In the genomic region with DNA sequence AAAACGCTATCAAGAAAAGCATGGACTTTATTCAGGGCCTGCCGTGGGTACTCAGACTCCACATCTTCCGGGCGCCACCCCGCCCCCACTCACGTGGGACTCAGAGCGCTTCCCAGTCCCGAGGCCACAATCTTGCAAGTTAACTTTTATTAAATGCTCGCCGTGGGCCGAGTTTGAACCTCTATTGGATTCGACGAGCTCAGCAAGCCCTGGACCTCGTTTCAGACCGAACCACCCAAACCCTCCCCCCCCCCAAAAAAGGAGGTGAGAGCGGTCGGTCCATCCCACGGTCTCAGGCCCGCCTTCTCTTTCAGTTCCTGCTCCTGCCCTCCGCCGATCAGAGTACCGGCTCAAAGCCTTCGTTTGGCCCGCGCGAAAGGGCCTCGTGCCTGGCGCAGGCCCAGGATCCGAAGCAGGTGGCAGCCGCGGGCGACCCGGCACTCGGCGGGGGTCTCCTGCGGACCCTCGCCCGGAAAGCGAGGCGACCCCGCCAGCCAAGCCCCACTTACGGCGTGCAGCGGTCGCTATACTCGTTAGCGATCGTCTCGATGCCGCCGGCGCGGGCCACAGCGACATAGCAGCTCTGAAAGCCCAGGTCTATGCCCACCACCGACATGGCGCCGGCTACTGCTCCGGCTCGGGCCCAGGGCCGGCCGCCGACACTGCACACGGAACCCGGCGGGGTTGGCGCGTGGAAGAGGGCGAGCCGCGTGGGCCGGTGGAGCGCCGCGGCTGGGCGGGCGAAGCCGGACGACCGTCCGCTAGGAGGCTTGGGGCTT, we compare ENCODE assay signal across 8 mouse cellular contexts. TPM values are rescaled to one million over a fixed set of nuclear protein-coding genes. Genes with fewer than 3 reads are reported as not detected.
DNase-seq lines count a peak whose midpoint lies in the region; ATAC-seq and TF ChIP-seq lines count a peak whose summit lies in the region.

No protein-coding gene starts in this region.

- peaks cover 53% of the 10 kb centered on the region for H3K79me2 ChIP-seq in myocyte (ENCODE audit: control insufficient read depth, insufficient read depth)

- TF ChIP-seq POLR2A in myocyte (IDR thresholded peaks at IDR 0.05; ENCODE audit: insufficient read length, low read depth), result no peak

- no peaks in the 10 kb centered on the region for H3K27me3 ChIP-seq in embryonic facial prominence, embryonic 12.5 days
- H3K27me3 ChIP-seq in heart, embryonic 10.5 days (ENCODE audit: insufficient read depth, poor library complexity, severe bottlenecking), result no peaks in the 10 kb centered on the region
- no peaks in the 10 kb centered on the region for H3K27me3 ChIP-seq in kidney, embryonic 15.5 days
- H3K27me3 ChIP-seq in liver, embryonic 12.5 days (replicated peaks), result no peaks in the 10 kb centered on the region
- no peaks in the 10 kb centered on the region for H3K27me3 ChIP-seq in myocyte (ENCODE audit: control insufficient read depth, insufficient read depth, insufficient read length)
- no peaks in the 10 kb centered on the region for H3K27me3 ChIP-seq in stomach, embryonic 16.5 days (ENCODE audit: control insufficient read depth, insufficient read depth, low read length)

- peak; percentile 64 for ATAC-seq in embryonic facial prominence, embryonic 12.5 days (ENCODE audit: insufficient number of reproducible peaks, insufficient read depth, low FRiP score, low TSS enrichment)
- peak; percentile 74 for ATAC-seq in kidney, embryonic 15.5 days (replicated peaks; ENCODE audit: low FRiP score)
- peak; percentile 58 for ATAC-seq in liver, embryonic 12.5 days
- ATAC-seq in stomach, embryonic 16.5 days (ENCODE audit: insufficient read depth, low FRiP score), result peak; percentile 58; the same call in 1 of the 2 replicates

- 0 out of 2 replicates have a peak, but pooled peaks cover 8% of the 10 kb centered on the region for H3K36me3 ChIP-seq in embryonic facial prominence, embryonic 12.5 days
- peaks cover 18% of the 10 kb centered on the region; the same call in 1 of the 2 replicates for H3K36me3 ChIP-seq in heart, embryonic 10.5 days
- H3K36me3 ChIP-seq in kidney, embryonic 15.5 days, result peaks cover 16% of the 10 kb centered on the region
- H3K36me3 ChIP-seq in liver, embryonic 12.5 days, result peaks cover 32% of the 10 kb centered on the region
- H3K36me3 ChIP-seq in myocyte (ENCODE audit: control insufficient read depth, insufficient read depth), result no peaks in the 10 kb centered on the region
- no peaks in the 10 kb centered on the region for H3K36me3 ChIP-seq in stomach, embryonic 16.5 days (ENCODE audit: control insufficient read depth, insufficient read depth, low read length)

- WGBS in embryonic facial prominence, embryonic 12.5 days, result under 1% methylated on average over 80 of the region's 80 CpGs
- under 1% methylated on average over 80 of the region's 80 CpGs for WGBS in heart, embryonic 10.5 days
- under 1% methylated on average over 80 of the region's 80 CpGs for WGBS in kidney, embryonic 15.5 days
- WGBS in liver, embryonic 12.5 days (ENCODE audit: insufficient replicate concordance), result under 1% methylated on average over 80 of the region's 80 CpGs
- WGBS in stomach, embryonic 16.5 days, result under 1% methylated on average over 79 of the region's 80 CpGs

- H3K9me3 ChIP-seq in embryonic facial prominence, embryonic 12.5 days, result no peaks in the 10 kb centered on the region
- H3K9me3 ChIP-seq in heart, embryonic 10.5 days, result no peaks in the 10 kb centered on the region
- H3K9me3 ChIP-seq in kidney, embryonic 15.5 days (replicated peaks), result no peaks in the 10 kb centered on the region
- H3K9me3 ChIP-seq in liver, embryonic 12.5 days (replicated peaks), result no peaks in the 10 kb centered on the region
- no peaks in the 10 kb centered on the region for H3K9me3 ChIP-seq in stomach, embryonic 16.5 days (replicated peaks; ENCODE audit: control insufficient read depth, low read length)

- H3K27ac ChIP-seq in embryonic facial prominence, embryonic 12.5 days, result peak overlapping the region; percentile 98
- peak overlapping the region; percentile 98 for H3K27ac ChIP-seq in heart, embryonic 10.5 days
- H3K27ac ChIP-seq in kidney, embryonic 15.5 days, result peak overlapping the region; percentile 99
- peak overlapping the region; percentile 98 for H3K27ac ChIP-seq in liver, embryonic 12.5 days
- H3K27ac ChIP-seq in stomach, embryonic 16.5 days (ENCODE audit: low read length), result peak overlapping the region; percentile 99

- H3ac ChIP-seq in myocyte (ENCODE audit: control insufficient read depth, insufficient read length), result peak overlapping the region; percentile 91

- H3K9ac ChIP-seq in embryonic facial prominence, embryonic 12.5 days, result peak overlapping the region; percentile 99
- H3K9ac ChIP-seq in kidney, embryonic 15.5 days, result peak overlapping the region; percentile 92
- H3K9ac ChIP-seq in liver, embryonic 12.5 days, result peak overlapping the region; percentile 100
- peak overlapping the region; percentile 91 for H3K9ac ChIP-seq in stomach, embryonic 16.5 days (ENCODE audit: low read length)

- H3K4me1 ChIP-seq in embryonic facial prominence, embryonic 12.5 days, result peaks cover 22% of the 10 kb centered on the region
- H3K4me1 ChIP-seq in heart, embryonic 10.5 days, result peaks cover 23% of the 10 kb centered on the region
- H3K4me1 ChIP-seq in kidney, embryonic 15.5 days, result peaks cover 38% of the 10 kb centered on the region
- H3K4me1 ChIP-seq in liver, embryonic 12.5 days, result peaks cover 54% of the 10 kb centered on the region
- peaks cover 35% of the 10 kb centered on the region for H3K4me1 ChIP-seq in stomach, embryonic 16.5 days (ENCODE audit: control insufficient read depth, insufficient read depth, low read length)

- DNase-seq in 416B (ENCODE audit: low read depth), result peak; percentile 70
- DNase-seq in adrenal gland, postnatal 14 days, result peak; percentile 81
- DNase-seq in heart, embryonic 10.5 days (ENCODE audit: low spot score), result peak; percentile 80

- H3K4me3 ChIP-seq in embryonic facial prominence, embryonic 12.5 days, result peak overlapping the region; percentile 99
- peak overlapping the region; percentile 98 for H3K4me3 ChIP-seq in heart, embryonic 10.5 days
- peak overlapping the region; percentile 86 for H3K4me3 ChIP-seq in kidney, embryonic 15.5 days (replicated peaks)
- peak overlapping the region; percentile 100 for H3K4me3 ChIP-seq in liver, embryonic 12.5 days
- H3K4me3 ChIP-seq in myocyte, result peak overlapping the region; percentile 84
- H3K4me3 ChIP-seq in stomach, embryonic 16.5 days (replicated peaks; ENCODE audit: low read length), result peak overlapping the region; percentile 81

- peak overlapping the region; percentile 73 for H3K4me2 ChIP-seq in embryonic facial prominence, embryonic 12.5 days (replicated peaks)
- H3K4me2 ChIP-seq in kidney, embryonic 15.5 days, result peak overlapping the region; percentile 62
- H3K4me2 ChIP-seq in liver, embryonic 12.5 days, result peak overlapping the region; percentile 89
- peak overlapping the region; percentile 98 for H3K4me2 ChIP-seq in myocyte (ENCODE audit: low read depth)
- H3K4me2 ChIP-seq in stomach, embryonic 16.5 days (ENCODE audit: low read depth, low read length), result peak overlapping the region; percentile 74

TF ChIP-seq in myocyte, 11 proteins besides CTCF, POLR2A, EP300 and RAD21:
- TF ChIP-seq REST (IDR thresholded peaks at IDR 0.05; ENCODE audit: insufficient read depth, insufficient read length) (no peak), USF1 (IDR thresholded peaks at IDR 0.05; ENCODE audit: low read depth) (peak; percentile 54), MAX (IDR thresholded peaks at IDR 0.05; ENCODE audit: low read depth) (no peak), CEBPB (IDR thresholded peaks at IDR 0.05; ENCODE audit: insufficient read depth, poor library complexity, severe bottlenecking) (no peak)

RNA-seq across cellular contexts. Expression of gene Hspa4, which starts 0.5 kb away (rescaled TPM):
- total RNA-seq in adrenal gland, postnatal 14 days (2021), result 174 and 183 TPM in 2 replicates
- polyA plus RNA-seq in embryonic facial prominence, embryonic 12.5 days (2016; fragmentation: Nextera tagmentation; extraction: Ambion mirVana), result 103 and 110 TPM in 2 replicates
- polyA plus RNA-seq in heart, embryonic 10.5 days (2016; fragmentation: Nextera tagmentation; extraction: Ambion mirVana), result 98.3 and 109 TPM in 2 replicates
- polyA plus RNA-seq in kidney, embryonic 15.5 days (2015; fragmentation: Nextera tagmentation; extraction: Ambion mirVana), result 91.0 and 94.6 TPM in 2 replicates
- polyA plus RNA-seq in liver, embryonic 12.5 days (2016; fragmentation: Nextera tagmentation; extraction: Ambion mirVana), result 101 and 103 TPM in 2 replicates
- polyA plus RNA-seq in myocyte (2012; fragmentation: generic; extraction: Trizol), result 99.3 TPM
- polyA plus RNA-seq in stomach, embryonic 16.5 days (2015; fragmentation: Nextera tagmentation; extraction: Ambion mirVana), result 67.9 and 69.2 TPM in 2 replicates

RNA-seq across cellular contexts. Expression of gene Zcchc10, which starts 24.7 kb away (rescaled TPM):
- total RNA-seq in adrenal gland, postnatal 14 days (2021), result 10.6 and 11.8 TPM in 2 replicates
- polyA plus RNA-seq in embryonic facial prominence, embryonic 12.5 days (2016; fragmentation: Nextera tagmentation; extraction: Ambion mirVana), result 19.2 and 21.8 TPM in 2 replicates
- 19.2 and 21.9 TPM in 2 replicates for polyA plus RNA-seq in heart, embryonic 10.5 days (2016; fragmentation: Nextera tagmentation; extraction: Ambion mirVana)
- polyA plus RNA-seq in kidney, embryonic 15.5 days (2015; fragmentation: Nextera tagmentation; extraction: Ambion mirVana), result 22.8 and 24.3 TPM in 2 replicates
- 18.3 and 19.8 TPM in 2 replicates for polyA plus RNA-seq in liver, embryonic 12.5 days (2016; fragmentation: Nextera tagmentation; extraction: Ambion mirVana)
- polyA plus RNA-seq in myocyte (2012; fragmentation: generic; extraction: Trizol), result 4.0 TPM
- 18.7 and 19.5 TPM in 2 replicates for polyA plus RNA-seq in stomach, embryonic 16.5 days (2015; fragmentation: Nextera tagmentation; extraction: Ambion mirVana)

RNA-seq across cellular contexts. Expression of gene Aff4, which starts 50.9 kb away (rescaled TPM):
- 168 and 172 TPM in 2 replicates for total RNA-seq in adrenal gland, postnatal 14 days (2021)
- 70.3 and 71.1 TPM in 2 replicates for polyA plus RNA-seq in embryonic facial prominence, embryonic 12.5 days (2016; fragmentation: Nextera tagmentation; extraction: Ambion mirVana)
- 30.5 and 36.7 TPM in 2 replicates for polyA plus RNA-seq in heart, embryonic 10.5 days (2016; fragmentation: Nextera tagmentation; extraction: Ambion mirVana)
- 32.1 and 38.0 TPM in 2 replicates for polyA plus RNA-seq in kidney, embryonic 15.5 days (2015; fragmentation: Nextera tagmentation; extraction: Ambion mirVana)
- 18.8 and 19.8 TPM in 2 replicates for polyA plus RNA-seq in liver, embryonic 12.5 days (2016; fragmentation: Nextera tagmentation; extraction: Ambion mirVana)
- polyA plus RNA-seq in myocyte (2012; fragmentation: generic; extraction: Trizol), result 15.6 TPM
- 20.5 and 21.1 TPM in 2 replicates for polyA plus RNA-seq in stomach, embryonic 16.5 days (2015; fragmentation: Nextera tagmentation; extraction: Ambion mirVana)

Comparison
In these comparisons a context has a peak if more than half of its experiments do, and no peak if none do; other contexts are left out.
1. Peak in every context shown above with its lines: DNase-seq, ATAC-seq, H3K4me3 ChIP-seq and H3K27ac ChIP-seq.